Mouse (Mus musculus) midbrain, embryonic 16.5 days (tissue): ENCODE results near the gene Upk2. TPM values are rescaled to one million over a fixed set of nuclear protein-coding genes. Genes with fewer than 3 reads are reported as not detected.
"Not testable (repeated sequence)": the region's sequence is repeated elsewhere in the genome, so short reads cannot be mapped to it uniquely, and the experiment has no call there.

Experiments
- ATAC-seq: fragments of 200-750 bp; cut with Nextera tagmentation; 2 replicates; pipeline ENCODE4 v1.8.0; 2017; ENCODE audit warnings: moderate TSS enrichment
- H3K27ac ChIP-seq: fragments of 300-500 bp; sonication (generic); 2 replicates; pipeline ENCODE4 v1.5.1; 2014; ENCODE audit warnings: mild to moderate bottlenecking, low read length, mixed read lengths
- H3K27me3 ChIP-seq: fragments of 300-500 bp; sonication (generic); 2 replicates; pipeline ENCODE4 v1.6.1; 2014; ENCODE audit warnings: low read depth, low read length, mixed read lengths; ENCODE audit not compliant: control insufficient read depth, insufficient read depth
- H3K36me3 ChIP-seq: fragments of 300-500 bp; sonication (generic); 2 replicates; pipeline ENCODE4 v1.6.1; 2014; ENCODE audit warnings: mild to moderate bottlenecking, low read length, moderate library complexity, mixed read lengths; ENCODE audit not compliant: control insufficient read depth, insufficient read depth
- H3K4me1 ChIP-seq: fragments of 300-500 bp; sonication (generic); 2 replicates; pipeline ENCODE4 v1.6.1; 2014; ENCODE audit warnings: mild to moderate bottlenecking, low read length, mixed read lengths; ENCODE audit not compliant: control insufficient read depth, insufficient read depth
- H3K4me2 ChIP-seq: fragments of 300-500 bp; sonication (generic); 2 replicates; pipeline ENCODE4 v1.6.1; 2014; ENCODE audit warnings: mild to moderate bottlenecking, low read length, mixed read lengths
- H3K4me3 ChIP-seq: fragments of 300-500 bp; sonication (generic); 2 replicates; pipeline ENCODE4 v1.5.1; 2014; ENCODE audit warnings: low read depth, mild to moderate bottlenecking, low read length, moderate library complexity, mixed read lengths
- H3K9ac ChIP-seq: fragments of 300-500 bp; sonication (generic); 2 replicates; pipeline ENCODE4 v1.6.1; 2014; ENCODE audit warnings: low read depth, low read length, mixed read lengths
- H3K9me3 ChIP-seq: fragments of 300-500 bp; sonication (generic); replicated peaks from 2 replicates; pipeline ENCODE4 v1.6.1; 2014; ENCODE audit warnings: mild to moderate bottlenecking, low read length, mixed read lengths; ENCODE audit not compliant: control insufficient read depth, poor library complexity, severe bottlenecking
- WGBS: fragments of 180-500 bp; shearing (Covaris S2); extraction: QIAGEN DNeasy Blood & Tissue Kit; methylation state at CpG from one replicate; pipeline ENCODE4 v1.1.7; 2014; 5-methylcytosine and 5-hydroxymethylcytosine counted together
- polyA plus RNA-seq: library from polyadenylated mRNA; unstranded; fragments of >200 nt; fragmentation: Nextera tagmentation; extraction: Ambion mirVana; gene quantifications from 2 replicates; pipeline ENCODE4 v1.2.1, GENCODE M21; 2015

Upk2 gene
- polyA plus RNA-seq, 1 experiment from 2014 or later = not detected

- Histone ChIP-seq H3K4me2 (peak overlapping the region; percentile 71), H3K36me3 (peaks cover 31% of the 10 kb centered on the region), H3K9ac (peak overlapping the region; percentile 84; the same call in 1 of the 2 replicates), H3K4me1 (peaks cover 19% of the 10 kb centered on the region), H3K4me3 (peak overlapping the region; percentile 79)
- not testable (repeated sequence) for H3K27me3 ChIP-seq, ATAC-seq, H3K9me3 ChIP-seq, H3K27ac ChIP-seq
- 83% methylated on average over 9 of the region's 9 CpGs for whole genome bisulfite sequencing
These were observed 46.1 kb downstream of the Upk2 start for GRCm38 (mm10) chr9:44408693-44409092.

GRCm38 (mm10) chr9:44407752-44408097, 47.1 kb downstream of the Upk2 start:
- no peak; the same call in 1 of the 2 replicates for ATAC-seq
- WGBS = 0% methylated on average over 24 of the region's 24 CpGs
- Histone ChIP-seq H3K27ac (peak overlapping the region; percentile 98), H3K4me3 (peak overlapping the region; percentile 79), H3K27me3 (no peaks in the 10 kb centered on the region), H3K4me1 (peaks cover 19% of the 10 kb centered on the region), H3K4me2 (peak overlapping the region; percentile 71), H3K9me3 (no peaks in the 10 kb centered on the region), H3K36me3 (peaks cover 34% of the 10 kb centered on the region), H3K9ac (peak overlapping the region; percentile 84)

GRCm38 (mm10) chr9:44406906-44407751, 47.6 kb downstream of the Upk2 start, which contains the start of the genes Rps25 and Trappc4:
Rps25 (plus strand) TSS chr9:44407139.
Trappc4 (minus strand) TSS chr9:44407600.
- Histone ChIP-seq H3K27ac (peak within 1 kb of the TSS; percentile 98), H3K9ac (peak within 1 kb of the TSS; percentile 84), H3K4me2 (peak within 1 kb of the TSS; percentile 71), H3K9me3 (no peaks in the 10 kb centered on the region), H3K27me3 (no peaks in the 10 kb centered on the region), H3K4me1 (peaks cover 19% of the 10 kb centered on the region), H3K4me3 (peak within 1 kb of the TSS; percentile 79), H3K36me3 (peaks cover 37% of the 10 kb centered on the region)
- under 1% methylated on average over 51 of the region's 51 CpGs for WGBS
- peak; percentile 97 for ATAC-seq

GRCm38 (mm10) chr9:44405011-44405410, 49.8 kb downstream of the Upk2 start:
- H3K27me3 ChIP-seq = no peaks in the 10 kb centered on the region
- no peak overlapping the region for H3K4me3 ChIP-seq
- WGBS = 84% methylated on average over 3 of the region's 3 CpGs
- peaks cover 19% of the 10 kb centered on the region for H3K4me1 ChIP-seq
- no peak overlapping the region for H3K27ac ChIP-seq
- no peak for ATAC-seq
- H3K4me2 ChIP-seq = no peak overlapping the region
- H3K9me3 ChIP-seq = no peaks in the 10 kb centered on the region
- no peak overlapping the region for H3K9ac ChIP-seq
- peaks cover 43% of the 10 kb centered on the region for H3K36me3 ChIP-seq

Other genes starting within 250 kb of the Upk2 start
- gene Cbl, start 220.9 kb downstream of the Upk2 start, polyA plus RNA-seq = 21.7 and 26.5 TPM in 2 replicates
- 1.5 TPM in 1 of 2 replicates, not detected in the other for gene Ccdc153, start 214.3 kb downstream of the Upk2 start, polyA plus RNA-seq
- 0.72 and 0.82 TPM in 2 replicates for gene Pdzd3, start 203.5 kb downstream of the Upk2 start, polyA plus RNA-seq
- 5.1 and 6.1 TPM in 2 replicates for gene Nlrx1, start 186.4 kb downstream of the Upk2 start, polyA plus RNA-seq
- 29.7 and 33.9 TPM in 2 replicates for gene Abcg4, start 166.4 kb downstream of the Upk2 start, polyA plus RNA-seq
- 28.7 and 30.0 TPM in 2 replicates for gene Hinfp, start 149.3 kb downstream of the Upk2 start, polyA plus RNA-seq
- 22.3 and 24.8 TPM in 2 replicates for gene C2cd2l, start 134.7 kb downstream of the Upk2 start, polyA plus RNA-seq
- 36.1 and 39.6 TPM in 2 replicates for gene Dpagt1, start 129.0 kb downstream of the Upk2 start, polyA plus RNA-seq
- 112 and 124 TPM in 2 replicates for gene H2afx, start 120.3 kb downstream of the Upk2 start, polyA plus RNA-seq
- 54.7 and 56.2 TPM in 2 replicates for gene Hmbs, start 110.7 kb downstream of the Upk2 start, polyA plus RNA-seq
- gene Vps11, start 93.3 kb downstream of the Upk2 start, polyA plus RNA-seq = 40.6 and 45.6 TPM in 2 replicates
- 26.8 and 28.2 TPM in 2 replicates for gene Hyou1, start 75.5 kb downstream of the Upk2 start, polyA plus RNA-seq
- gene Slc37a4, start 58.1 kb downstream of the Upk2 start, polyA plus RNA-seq = 43.1 and 46.6 TPM in 2 replicates
- 826 and 926 TPM in 2 replicates for gene Rps25, start 47.8 kb downstream of the Upk2 start, polyA plus RNA-seq
- 330 and 343 TPM in 2 replicates for gene Trappc4, start 47.4 kb downstream of the Upk2 start, polyA plus RNA-seq
- gene Ccdc84, start 36.4 kb downstream of the Upk2 start, polyA plus RNA-seq = 35.7 and 39.2 TPM in 2 replicates
- gene Foxr1, start 13.8 kb downstream of the Upk2 start, polyA plus RNA-seq = not detected in 2 replicates
- 10.7 and 10.8 TPM in 2 replicates for gene Bcl9l, start 27.8 kb upstream of the Upk2 start, polyA plus RNA-seq
- gene Cxcr5, start 106.9 kb upstream of the Upk2 start, polyA plus RNA-seq = 0.07 TPM in 1 of 2 replicates, not detected in the other
- 15.2 and 19.1 TPM in 2 replicates for gene Ddx6, start 149.9 kb upstream of the Upk2 start, polyA plus RNA-seq
- gene Treh, start 218.3 kb upstream of the Upk2 start, polyA plus RNA-seq = not detected in 2 replicates